Mouse (Mus musculus) liver, adult 2 months (tissue): ENCODE results near the gene Lrr1. TPM values are rescaled to one million over a fixed set of nuclear protein-coding genes. Genes with fewer than 3 reads are reported as not detected.
A peak's percentile ranks its signal among the peaks of the same experiment; 100 is the strongest.

Source experiments
- DNase-seq: peaks from one replicate; pipeline ENCODE4 v3.0.0-alpha.2; 2011; ENCODE audit warnings: low read depth, low spot score; ENCODE audit errors: extremely low read depth
- H3K27ac ChIP-seq: fragments of 200-500 bp; replicated peaks from 2 replicates; pipeline ENCODE4 v1.5.1; 2012; ENCODE audit warnings: low read depth, mild to moderate bottlenecking, control low read depth, inconsistent platforms, low read length; ENCODE audit not compliant: insufficient read depth
- H3K27me3 ChIP-seq: fragments of 200-500 bp; 2 replicates; pipeline ENCODE4 v1.6.1; 2012; ENCODE audit warnings: mild to moderate bottlenecking, moderate library complexity, low read length, inconsistent platforms; ENCODE audit not compliant: control insufficient read depth, insufficient read depth
- H3K36me3 ChIP-seq: fragments of 200-500 bp; 2 replicates; pipeline ENCODE4 v1.6.1; 2012; ENCODE audit warnings: low read length, inconsistent platforms; ENCODE audit not compliant: control insufficient read depth, insufficient read depth
- H3K4me1 ChIP-seq: fragments of 200-500 bp; 2 replicates; pipeline ENCODE4 v1.6.1; 2011; ENCODE audit warnings: low read length; ENCODE audit not compliant: control insufficient read depth, insufficient read depth
- H3K4me3 ChIP-seq: fragments of 200-500 bp; 2 replicates; pipeline ENCODE4 v1.5.1; 2011; ENCODE audit warnings: low read depth, mild to moderate bottlenecking, control low read depth, low read length, moderate library complexity; ENCODE audit not compliant: insufficient read depth
- H3K79me2 ChIP-seq: fragments of 200-500 bp; 2 replicates; pipeline ENCODE4 v1.6.1; 2012; ENCODE audit warnings: inconsistent platforms, mild to moderate bottlenecking, low read length, moderate library complexity; ENCODE audit not compliant: control insufficient read depth, insufficient read depth
- H3K9ac ChIP-seq: fragments of 200-500 bp; 2 replicates; pipeline ENCODE4 v1.6.1; 2012; ENCODE audit warnings: low read depth, mild to moderate bottlenecking, control low read depth, inconsistent platforms, low read length
- CTCF ChIP-seq: fragments of 200-500 bp; IDR thresholded peaks from 2 replicates; pipeline ENCODE4 v1.5.1; 2011; ENCODE audit warnings: low read depth, low read length, control low read depth
- POLR2A ChIP-seq: fragments of 200-500 bp; IDR thresholded peaks from 2 replicates; pipeline ENCODE4 v1.6.1; 2011; ENCODE audit warnings: low read length, control low read depth; ENCODE audit not compliant: insufficient read depth; ENCODE audit errors: extremely low read depth
- WGBS: fragments of 180-500 bp; shearing (Covaris S2); methylation state at CpG from one replicate; pipeline ENCODE4 v1.1.7; 2018; 5-methylcytosine and 5-hydroxymethylcytosine counted together
- polyA plus RNA-seq: library from polyadenylated mRNA; depleted of rRNA; stranded (reverse); fragments of >200 nt; gene quantifications from 2 replicates; pipeline ENCODE4 v1.2.3, GENCODE M21; 2012
- total RNA-seq: library from RNA; depleted of rRNA; stranded (reverse); fragments of >200 nt; gene quantifications from 2 replicates; pipeline ENCODE4 v1.2.3, GENCODE M21; 2014

Lrr1 gene
- total and polyA plus RNA-seq, 2 experiments: not detected

- under 1% methylated on average over 84 of the region's 84 CpGs for WGBS
- peaks cover 3% of the 10 kb centered on the region; the same call in 1 of the 2 replicates for H3K36me3 ChIP-seq
- TF ChIP-seq POLR2A: peak; percentile 94
- no peak for TF ChIP-seq CTCF
- peaks cover 11% of the 10 kb centered on the region; the same call in 1 of the 2 replicates for H3K79me2 ChIP-seq
- peak within 1 kb of the TSS; percentile 91 for H3K9ac ChIP-seq
- DNase-seq: peak; percentile 89
- peak within 1 kb of the TSS; percentile 91 for H3K27ac ChIP-seq
- H3K4me3 ChIP-seq: peak within 1 kb of the TSS; percentile 86
- no peaks in the 10 kb centered on the region for H3K27me3 ChIP-seq
- peaks cover 15% of the 10 kb centered on the region for H3K4me1 ChIP-seq
These were observed 15.1 kb downstream of the Lrr1 start, which contains the start of the genes Rpl36al and Mgat2 for GRCm38 (mm10) chr12:69183583-69184308. TSS of gene Rpl36al (minus strand) at chr12:69184083. TSS of gene Mgat2 (plus strand) at chr12:69184157.

- Histone ChIP-seq H3K4me1 (peaks cover 15% of the 10 kb centered on the region), H3K4me3 (peak overlapping the region; percentile 86), H3K27ac (peak overlapping the region; percentile 81), H3K9ac (peak overlapping the region; percentile 90), H3K36me3 (peaks cover 3% of the 10 kb centered on the region; the same call in 1 of the 2 replicates), H3K27me3 (no peaks in the 10 kb centered on the region), H3K79me2 (peaks cover 11% of the 10 kb centered on the region; the same call in 1 of the 2 replicates)
- peak; percentile 39 for DNase-seq
- TF ChIP-seq CTCF (no peak), POLR2A (no peak)
- WGBS: under 1% methylated on average over 86 of the region's 86 CpGs
These were observed 16.0 kb downstream of the Lrr1 start for GRCm38 (mm10) chr12:69184342-69185295.

- WGBS: 20% methylated on average over 7 of the region's 7 CpGs
- Histone ChIP-seq H3K79me2 (peaks cover 11% of the 10 kb centered on the region; the same call in 1 of the 2 replicates), H3K27ac (no peak overlapping the region; the same call in 1 of the 2 replicates), H3K36me3 (peaks cover 3% of the 10 kb centered on the region; the same call in 1 of the 2 replicates), H3K27me3 (no peaks in the 10 kb centered on the region), H3K4me3 (peak overlapping the region; percentile 86), H3K4me1 (peaks cover 15% of the 10 kb centered on the region), H3K9ac (peak overlapping the region; percentile 90)
- peak; percentile 26 for DNase-seq
- TF ChIP-seq POLR2A (no peak), CTCF (no peak)
These were observed 16.8 kb downstream of the Lrr1 start for GRCm38 (mm10) chr12:69185371-69185770.

- WGBS: 9% methylated on average over 5 of the region's 5 CpGs
- peaks cover 3% of the 10 kb centered on the region; the same call in 1 of the 2 replicates for H3K36me3 ChIP-seq
- no peak overlapping the region; the same call in 1 of the 2 replicates for H3K9ac ChIP-seq
- H3K79me2 ChIP-seq: peaks cover 11% of the 10 kb centered on the region; the same call in 1 of the 2 replicates
- TF ChIP-seq POLR2A: no peak
- no peak for TF ChIP-seq CTCF
- peak overlapping the region; percentile 86 for H3K27ac ChIP-seq
- H3K4me3 ChIP-seq: no peak overlapping the region
- peaks cover 15% of the 10 kb centered on the region for H3K4me1 ChIP-seq
- DNase-seq: peak; percentile 96
- H3K27me3 ChIP-seq: no peaks in the 10 kb centered on the region
These were observed 18.3 kb downstream of the Lrr1 start for GRCm38 (mm10) chr12:69186811-69187471.

- no peaks in the 10 kb centered on the region; the same call in 1 of the 2 replicates for H3K36me3 ChIP-seq
- H3K4me3 ChIP-seq: no peak overlapping the region
- no peak overlapping the region for H3K9ac ChIP-seq
- peaks cover 14% of the 10 kb centered on the region for H3K4me1 ChIP-seq
- no peak overlapping the region for H3K27ac ChIP-seq
- DNase-seq: no peak
- peaks cover 5% of the 10 kb centered on the region; the same call in 1 of the 2 replicates for H3K79me2 ChIP-seq
- no peaks in the 10 kb centered on the region for H3K27me3 ChIP-seq
- TF ChIP-seq CTCF: no peak
- no peak for TF ChIP-seq POLR2A
- WGBS: 95% methylated on average over 9 of the region's 9 CpGs
These were observed 21.5 kb downstream of the Lrr1 start for GRCm38 (mm10) chr12:69190074-69190473.
